Mouse (Mus musculus): ENCODE results near the gene Cbr3. TPM values are rescaled to one million over a fixed set of nuclear protein-coding genes. Genes with fewer than 3 reads are reported as not detected.

Cbr3 gene
- 0.82 and 2.4 TPM in 2 replicates for polyA plus RNA-seq (2012; rRNA removed)

GRCm38 (mm10) chr16:93682689-93683507 lies at the start of gene Cbr3:
Gene Cbr3 (plus strand): TSS chr16:93683215.

DNA sequence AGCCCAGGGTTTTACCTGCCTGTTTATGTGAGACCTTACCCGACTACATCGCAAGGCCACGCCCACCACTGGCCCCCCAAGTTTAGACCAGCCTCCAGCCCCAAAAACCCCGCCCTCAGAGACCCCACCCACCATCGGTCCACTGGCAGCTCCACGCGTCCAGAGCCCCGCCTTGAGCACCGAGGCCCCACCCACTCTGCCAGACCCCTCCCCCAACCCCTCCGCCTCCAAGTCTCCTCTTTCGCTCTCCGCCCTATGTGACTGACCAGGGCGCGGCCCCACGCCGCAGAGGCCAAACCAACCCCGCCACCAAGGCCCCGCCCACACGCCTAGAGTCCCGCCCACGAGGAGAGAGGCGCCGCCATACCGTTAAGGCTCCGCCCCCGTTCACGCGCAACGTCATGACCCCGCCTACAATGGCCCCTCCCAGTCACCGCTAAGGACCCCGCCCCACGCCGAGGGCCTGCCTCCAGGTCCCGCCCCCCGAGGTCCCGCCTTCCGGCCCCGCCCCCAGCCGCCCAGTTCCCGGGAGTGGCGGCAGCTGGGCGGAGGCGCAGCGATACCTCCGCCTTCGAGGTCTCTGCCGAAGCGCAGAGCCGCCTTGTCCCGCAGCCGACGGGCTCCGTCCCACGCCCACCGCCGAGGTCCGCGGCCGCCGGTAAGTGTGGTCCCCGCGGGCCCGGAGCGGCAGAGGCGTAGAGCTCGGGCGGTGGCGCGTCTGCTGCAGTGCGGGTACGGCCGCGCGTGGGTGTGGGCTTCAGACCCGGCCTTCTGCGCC lies 28.6 kb downstream of the Cbr3 start, which contains the start of gene Dop1b:
Dop1b (plus strand) TSS at position 494 of the 778 bp plus-strand sequence.

Other genes with a start within 250 kb of the Cbr3 start
- gene Setd4, start 79.2 kb upstream of the Cbr3 start, polyA plus RNA-seq (2012; rRNA removed): 19.4 and 20.1 TPM in 2 replicates
- gene Cbr1, start 77.4 kb upstream of the Cbr3 start, polyA plus RNA-seq (2012; rRNA removed): 170 and 174 TPM in 2 replicates
- not detected in 2 replicates for gene Gm5678, start 55.1 kb upstream of the Cbr3 start, polyA plus RNA-seq (2012; rRNA removed)
- gene Dop1b, start 28.7 kb downstream of the Cbr3 start, polyA plus RNA-seq (2012; rRNA removed): 42.8 and 46.0 TPM in 2 replicates
- gene Morc3, start 148.9 kb downstream of the Cbr3 start, polyA plus RNA-seq (2012; rRNA removed): 33.2 and 33.3 TPM in 2 replicates
- 25.7 and 28.9 TPM in 2 replicates for gene Chaf1b, start 200.7 kb downstream of the Cbr3 start, polyA plus RNA-seq (2012; rRNA removed)

Measured in central nervous system, embryonic 14 days (tissue).